Mouse (Mus musculus) E14TG2a.4 (cell line): ENCODE data around the gene Tpm4.
A peak's percentile ranks its signal among the peaks of the same experiment; 100 is the strongest.
"Not testable (repeated sequence)": the region's sequence is repeated elsewhere in the genome, so short reads cannot be mapped to it uniquely, and the experiment has no call there.

Experiments
- H3K27me3 ChIP-seq: 2 replicates; pipeline ENCODE4 v1.6.1; 2014; ENCODE audit warnings: low read length, control low read depth; ENCODE audit not compliant: insufficient read depth
- H3K36me3 ChIP-seq: 2 replicates; pipeline ENCODE4 v1.6.1; 2014; ENCODE audit warnings: low read length, control low read depth; ENCODE audit not compliant: insufficient read depth
- H3K4me1 ChIP-seq: replicated peaks from 2 replicates; pipeline ENCODE4 v1.6.1; 2014; ENCODE audit warnings: low read depth, low read length, control low read depth
- H3K4me3 ChIP-seq: replicated peaks from 2 replicates; pipeline ENCODE4 v1.5.1; 2014; ENCODE audit warnings: mild to moderate bottlenecking, low read length
- H3K9me3 ChIP-seq: 2 replicates; pipeline ENCODE4 v1.6.1; 2014; ENCODE audit warnings: low read length, control low read depth
- CTCF ChIP-seq: conservative IDR thresholded peaks from 2 replicates; pipeline ENCODE4 v1.5.1; 2014; ENCODE audit warnings: low read length
- NANOG ChIP-seq: IDR thresholded peaks from 2 replicates; pipeline ENCODE4 v1.6.1; 2014; ENCODE audit warnings: borderline replicate concordance, low read length, mixed read lengths
- POU5F1 ChIP-seq: IDR thresholded peaks from 2 replicates; pipeline ENCODE4 v1.6.1; 2014; ENCODE audit warnings: low read length, borderline replicate concordance

Tpm4 gene

GRCm38 (mm10) chr8:72134756-72135445, at the start of gene Tpm4:
Gene Tpm4, plus strand, starts transcription at chr8:72134975.
- peak within 1 kb of the TSS; percentile 87 for H3K4me3 ChIP-seq
- H3K4me1 ChIP-seq: peaks cover 36% of the 10 kb centered on the region
- TF ChIP-seq POU5F1: no peak
- no peak for TF ChIP-seq CTCF
- TF ChIP-seq NANOG: no peak
- peaks cover 9% of the 10 kb centered on the region for H3K27me3 ChIP-seq
- H3K36me3 ChIP-seq: peaks cover 17% of the 10 kb centered on the region
- no peaks in the 10 kb centered on the region for H3K9me3 ChIP-seq

GRCm38 (mm10) chr8:72087611-72088010, 47.2 kb upstream of the Tpm4 start:
- H3K27me3 ChIP-seq, H3K4me1 ChIP-seq, H3K4me3 ChIP-seq, H3K36me3 ChIP-seq, H3K9me3 ChIP-seq: not testable (repeated sequence)
- TF ChIP-seq CTCF: peak; percentile 20; the same call in 1 of the 2 replicates

GRCm38 (mm10) chr8:72096721-72097120, 38.1 kb upstream of the Tpm4 start:
- not testable (repeated sequence) for H3K4me3 ChIP-seq, H3K36me3 ChIP-seq, H3K4me1 ChIP-seq, H3K27me3 ChIP-seq, H3K9me3 ChIP-seq

- peaks cover 12% of the 10 kb centered on the region for H3K9me3 ChIP-seq
- H3K4me3 ChIP-seq, H3K4me1 ChIP-seq, H3K27me3 ChIP-seq, H3K36me3 ChIP-seq: not testable (repeated sequence)
These were observed 35.2 kb upstream of the Tpm4 start for GRCm38 (mm10) chr8:72099377-72100103.

GRCm38 (mm10) chr8:72105165-72105564, 29.6 kb upstream of the Tpm4 start:
- TF ChIP-seq CTCF (peak; percentile 75), POU5F1 (no peak), NANOG (no peak)
- H3K4me3 ChIP-seq: no peak overlapping the region
- no peaks in the 10 kb centered on the region for H3K4me1 ChIP-seq
- peaks cover 10% of the 10 kb centered on the region for H3K27me3 ChIP-seq
- no peaks in the 10 kb centered on the region for H3K36me3 ChIP-seq
- peaks cover 3% of the 10 kb centered on the region; the same call in 1 of the 2 replicates for H3K9me3 ChIP-seq

GRCm38 (mm10) chr8:72106740-72107139, 28.0 kb upstream of the Tpm4 start, which contains the start of gene Olfr374:
Gene Olfr374, plus strand, starts transcription at chr8:72107040.
- peaks cover 3% of the 10 kb centered on the region; the same call in 1 of the 2 replicates for H3K9me3 ChIP-seq
- peaks cover 10% of the 10 kb centered on the region for H3K27me3 ChIP-seq
- H3K4me3 ChIP-seq: no peak within 1 kb of the TSS
- H3K36me3 ChIP-seq: no peaks in the 10 kb centered on the region
- no peaks in the 10 kb centered on the region for H3K4me1 ChIP-seq
- no peak for TF ChIP-seq CTCF
- no peak for TF ChIP-seq NANOG
- no peak for TF ChIP-seq POU5F1

GRCm38 (mm10) chr8:72110876-72111275, 23.9 kb upstream of the Tpm4 start:
- Histone ChIP-seq H3K4me1 (no peaks in the 10 kb centered on the region), H3K36me3 (no peaks in the 10 kb centered on the region), H3K4me3 (no peak overlapping the region), H3K9me3 (no peaks in the 10 kb centered on the region), H3K27me3 (peaks cover 8% of the 10 kb centered on the region)
- TF ChIP-seq NANOG (no peak), POU5F1 (no peak), CTCF (no peak)

GRCm38 (mm10) chr8:72112486-72112885, 22.3 kb upstream of the Tpm4 start:
- Histone ChIP-seq H3K4me3 (no peak overlapping the region), H3K27me3 (no peaks in the 10 kb centered on the region), H3K4me1 (no peaks in the 10 kb centered on the region), H3K9me3 (no peaks in the 10 kb centered on the region), H3K36me3 (no peaks in the 10 kb centered on the region)
- no peak for TF ChIP-seq POU5F1
- TF ChIP-seq CTCF: peak; percentile 44
- TF ChIP-seq NANOG: no peak

- TF ChIP-seq POU5F1 (no peak), CTCF (no peak), NANOG (peak; percentile 65; the same call in 1 of the 2 replicates)
- Histone ChIP-seq H3K9me3 (no peaks in the 10 kb centered on the region), H3K4me3 (no peak overlapping the region)
These were observed 19.6 kb upstream of the Tpm4 start for GRCm38 (mm10) chr8:72115202-72115601.

More at GRCm38 (mm10) chr8:72115202-72115601, 19.6 kb upstream of the Tpm4 start:
- no peaks in the 10 kb centered on the region for H3K4me1 ChIP-seq
- no peaks in the 10 kb centered on the region for H3K36me3 ChIP-seq
- H3K27me3 ChIP-seq: no peaks in the 10 kb centered on the region
